Mouse (Mus musculus) forebrain, embryonic 14.5 days (tissue): ENCODE data around the gene Setd2. TPM values are rescaled to one million over a fixed set of nuclear protein-coding genes. Genes with fewer than 3 reads are reported as not detected.

Experiments
- ATAC-seq: fragments of 200-750 bp; cut with Nextera tagmentation; 2 replicates; pipeline ENCODE4 v1.8.0; 2017; ENCODE audit warnings: mild to moderate bottlenecking, moderate library complexity
- DNase-seq: peaks from one replicate; pipeline ENCODE4 v3.0.0-alpha.2; 2015; ENCODE audit warnings: low spot score
- H3K27ac ChIP-seq: fragments of 300-500 bp; sonication (generic); 2 replicates; pipeline ENCODE4 v1.5.1; 2014; ENCODE audit warnings: low read depth, mild to moderate bottlenecking, control low read depth, low read length, moderate library complexity
- H3K27me3 ChIP-seq: fragments of 300-500 bp; sonication (generic); replicated peaks from 2 replicates; pipeline ENCODE4 v1.6.1; 2014; ENCODE audit warnings: low read length, control low read depth, mixed read lengths; ENCODE audit not compliant: control insufficient read depth, insufficient read depth
- H3K36me3 ChIP-seq: fragments of 300-500 bp; sonication (generic); 2 replicates; pipeline ENCODE4 v1.6.1; 2014; ENCODE audit warnings: low read length, control low read depth; ENCODE audit not compliant: control insufficient read depth, insufficient read depth
- H3K4me1 ChIP-seq: fragments of 300-500 bp; sonication (generic); 2 replicates; pipeline ENCODE4 v1.6.1; 2014; ENCODE audit warnings: antibody characterized with exemption, low read length, control low read depth; ENCODE audit not compliant: control insufficient read depth, insufficient read depth
- H3K4me2 ChIP-seq: fragments of 300-500 bp; sonication (generic); 2 replicates; pipeline ENCODE4 v1.6.1; 2014; ENCODE audit warnings: mild to moderate bottlenecking, control low read depth, low read length
- H3K4me3 ChIP-seq: fragments of 300-500 bp; sonication (generic); 2 replicates; pipeline ENCODE4 v1.5.1; 2014; ENCODE audit warnings: low read depth, low read length, control low read depth
- H3K9ac ChIP-seq: fragments of 300-500 bp; sonication (generic); 2 replicates; pipeline ENCODE4 v1.6.1; 2014; ENCODE audit warnings: mild to moderate bottlenecking, low read length, control low read depth, moderate library complexity
- H3K9me3 ChIP-seq: fragments of 300-500 bp; sonication (generic); replicated peaks from 2 replicates; pipeline ENCODE4 v1.6.1; 2016; ENCODE audit warnings: low read length, control low read depth, mixed read lengths; ENCODE audit not compliant: control insufficient read depth
- WGBS: fragments of 180-500 bp; shearing (Covaris S2); extraction: QIAGEN DNeasy Blood & Tissue Kit; methylation state at CpG from one replicate; pipeline ENCODE4 v1.1.7; 2014; 5-methylcytosine and 5-hydroxymethylcytosine counted together
- polyA plus RNA-seq: library from polyadenylated mRNA; unstranded; fragments of >200 nt; fragmentation: Nextera tagmentation; extraction: Ambion mirVana; gene quantifications from 2 replicates; pipeline ENCODE4 v1.2.1, GENCODE M21; 2014

Setd2 gene
- polyA plus RNA-seq, result 36.1 and 43.6 TPM in 2 replicates

DNA sequence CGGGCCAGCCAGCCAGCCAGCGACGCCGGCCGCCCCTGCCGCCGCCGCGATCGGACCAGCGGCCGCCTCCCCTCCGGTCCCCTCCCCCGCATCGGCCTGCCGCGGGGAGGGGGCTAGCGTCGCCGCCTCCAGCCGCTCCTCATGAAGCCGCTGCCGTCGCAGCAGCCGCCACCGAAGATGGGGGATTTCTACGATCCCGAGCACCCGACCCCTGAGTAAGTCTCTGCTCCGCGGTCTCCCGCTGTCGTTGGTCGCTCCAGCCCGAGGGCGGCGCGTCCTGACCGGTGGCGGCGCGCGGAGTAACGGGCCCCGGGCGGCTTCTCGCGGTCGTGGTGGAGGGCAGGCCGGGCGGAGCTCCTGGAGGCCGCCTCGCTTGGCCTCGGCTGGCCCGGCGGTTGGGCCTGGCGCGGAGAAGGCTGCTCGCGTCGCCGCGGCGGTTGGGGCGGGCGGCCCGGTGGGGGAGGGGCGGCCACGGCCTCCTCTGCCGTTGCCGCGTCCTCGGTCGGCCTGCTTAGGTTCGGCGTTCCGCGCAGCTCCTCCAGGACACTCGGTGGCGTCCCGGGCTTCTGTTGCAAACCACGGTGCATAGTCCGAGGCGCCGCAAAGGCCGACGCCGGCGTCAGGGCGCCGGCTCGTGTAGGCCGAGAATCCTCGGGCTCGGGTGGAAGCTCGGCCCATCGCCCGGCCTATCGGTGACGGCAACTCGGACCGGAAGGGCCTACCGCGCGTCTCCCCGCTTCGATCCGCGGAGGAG, at the start of gene Setd2:
Setd2 (plus strand) TSS at position 60 of the 754 bp plus-strand sequence.
- DNase-seq, result peak; percentile 61
- under 1% methylated on average over 76 of the region's 109 CpGs for WGBS
- H3K9ac ChIP-seq, result peak within 1 kb of the TSS; percentile 99

DNA sequence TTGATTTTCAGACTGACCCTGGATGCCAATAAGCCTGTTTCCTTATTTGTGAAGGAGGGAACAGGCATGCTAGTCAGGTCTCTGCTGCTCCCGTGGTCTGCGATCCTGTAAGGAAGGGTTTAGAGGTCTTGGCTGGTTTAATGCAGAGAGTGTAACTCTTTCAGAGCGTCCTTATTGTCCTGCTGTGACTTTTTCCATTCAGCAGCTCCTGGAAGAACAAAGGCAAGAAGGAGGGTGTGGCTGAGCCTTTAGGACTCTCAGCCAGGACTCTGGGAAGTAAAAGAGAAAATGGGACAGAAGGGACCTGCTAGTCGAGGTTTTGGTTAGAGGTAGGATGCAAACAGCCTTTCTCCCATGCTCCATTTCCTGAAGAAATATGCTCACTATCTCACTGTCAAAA, 43.6 kb upstream of the Setd2 start:
- Histone ChIP-seq H3K9me3 (peaks cover 5% of the 10 kb centered on the region; the same call in 1 of the 2 replicates), H3K9ac (no peak overlapping the region), H3K27me3 (no peaks in the 10 kb centered on the region), H3K4me2 (no peak overlapping the region), H3K4me1 (no peaks in the 10 kb centered on the region), H3K4me3 (no peak overlapping the region), H3K36me3 (no peaks in the 10 kb centered on the region), H3K27ac (no peak overlapping the region)
- ATAC-seq (no peak), DNase-seq (no peak)
- WGBS, result 20% methylated on average over 4 of the region's 4 CpGs

More for the DNA sequence above, at the start of gene Setd2:
- peak; percentile 61 for ATAC-seq
- no peaks in the 10 kb centered on the region for H3K27me3 ChIP-seq
- H3K27ac ChIP-seq, result peak within 1 kb of the TSS; percentile 99
- H3K4me2 ChIP-seq, result peak within 1 kb of the TSS; percentile 84
- peak within 1 kb of the TSS; percentile 98 for H3K4me3 ChIP-seq
- H3K36me3 ChIP-seq, result no peaks in the 10 kb centered on the region
- no peaks in the 10 kb centered on the region for H3K9me3 ChIP-seq
- H3K4me1 ChIP-seq, result peaks cover 22% of the 10 kb centered on the region

DNA sequence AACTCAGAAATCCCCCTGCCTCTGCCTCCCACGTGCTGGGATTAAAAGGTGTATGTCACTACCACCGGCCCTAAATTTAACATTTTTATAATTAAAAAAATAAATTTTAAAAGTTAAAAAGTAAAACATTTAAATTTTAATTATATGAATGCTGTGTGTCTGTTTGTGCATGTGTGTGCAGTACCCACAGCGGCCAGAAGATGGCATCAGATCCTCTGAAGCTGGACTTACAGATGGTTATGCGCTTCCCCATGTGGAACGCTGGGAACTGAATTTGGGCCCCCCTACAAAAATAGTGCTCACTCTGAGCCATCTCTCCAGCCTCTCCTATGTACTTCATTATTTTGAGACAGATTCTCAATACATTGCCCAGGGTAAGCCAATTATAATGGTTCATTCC, 41.5 kb upstream of the Setd2 start:
- ATAC-seq, result no peak
- no peak overlapping the region for H3K9ac ChIP-seq
- 64% methylated on average over 5 of the region's 5 CpGs for WGBS

DNA sequence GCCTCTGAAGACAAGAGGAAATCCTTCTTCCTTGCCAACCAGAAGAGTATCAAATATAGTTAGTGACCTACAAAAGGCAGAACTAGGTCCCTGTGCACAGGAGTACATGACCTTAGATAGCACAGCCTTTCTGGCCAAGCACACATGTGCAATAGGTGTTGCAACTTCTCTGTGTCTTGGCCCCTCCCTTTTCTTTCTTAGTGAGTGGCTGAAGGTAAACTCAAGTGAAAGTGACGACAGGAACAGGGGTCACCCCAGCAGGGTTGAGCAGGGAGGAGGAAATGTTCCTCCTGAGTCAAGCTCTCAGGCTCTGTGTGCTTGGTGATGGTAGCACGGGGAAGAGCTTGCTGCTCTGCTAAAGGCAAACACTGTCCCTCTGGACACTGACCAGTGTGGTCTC, 6.7 kb upstream of the Setd2 start:
- Histone ChIP-seq H3K4me2 (no peak overlapping the region), H3K36me3 (no peaks in the 10 kb centered on the region), H3K9ac (no peak overlapping the region), H3K4me1 (no peaks in the 10 kb centered on the region), H3K4me3 (no peak overlapping the region), H3K9me3 (no peaks in the 10 kb centered on the region), H3K27me3 (no peaks in the 10 kb centered on the region), H3K27ac (no peak overlapping the region)
- ATAC-seq, result no peak
- WGBS, result 53% methylated on average over 2 of the region's 2 CpGs
- DNase-seq, result no peak

More for the DNA sequence above, 41.5 kb upstream of the Setd2 start:
- Histone ChIP-seq H3K9me3 (peaks cover 5% of the 10 kb centered on the region; the same call in 1 of the 2 replicates), H3K4me2 (no peak overlapping the region), H3K27me3 (no peaks in the 10 kb centered on the region), H3K4me1 (no peaks in the 10 kb centered on the region), H3K27ac (no peak overlapping the region), H3K36me3 (no peaks in the 10 kb centered on the region), H3K4me3 (no peak overlapping the region)
- DNase-seq, result no peak

DNA sequence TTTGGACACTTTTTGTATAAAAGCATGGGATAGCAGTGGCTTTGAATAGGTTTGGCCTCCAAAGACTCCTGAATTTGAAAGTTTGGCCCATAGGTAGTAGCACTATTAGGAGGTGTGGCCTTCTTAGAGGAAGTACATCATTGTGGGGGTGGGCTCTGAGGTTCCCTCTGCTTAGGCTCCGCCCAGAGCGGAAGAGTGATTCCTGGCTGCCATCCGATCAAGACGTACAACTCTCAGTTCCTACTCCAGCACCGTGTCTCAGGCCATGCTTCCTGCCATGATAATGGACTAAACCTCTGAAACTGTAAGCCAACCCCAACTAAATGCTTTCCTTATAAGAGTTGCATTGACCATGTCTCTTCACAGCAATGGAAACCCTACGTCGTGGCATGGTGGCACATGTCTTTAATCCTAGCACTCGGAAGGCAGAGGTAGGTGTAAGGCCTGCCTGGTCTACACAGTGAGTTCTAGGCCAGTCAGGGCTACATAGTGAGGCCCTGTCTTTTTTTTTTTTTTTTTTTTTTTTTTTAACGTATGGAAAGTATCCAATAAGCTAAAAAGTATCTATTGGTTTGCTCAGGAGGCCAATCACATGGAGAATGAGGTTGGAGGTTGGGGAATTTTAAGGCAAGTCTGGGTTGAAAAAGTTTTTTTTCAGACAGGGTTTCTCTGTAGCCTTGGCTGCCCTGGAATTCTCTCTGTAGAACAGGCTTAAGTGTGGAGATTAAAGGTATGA, 3.2 kb upstream of the Setd2 start:
- ATAC-seq, result no peak
- Histone ChIP-seq H3K9ac (no peak overlapping the region), H3K36me3 (no peaks in the 10 kb centered on the region), H3K27ac (no peak overlapping the region), H3K4me2 (no peak overlapping the region), H3K4me1 (peaks cover 7% of the 10 kb centered on the region; the same call in 1 of the 2 replicates), H3K27me3 (no peaks in the 10 kb centered on the region), H3K9me3 (no peaks in the 10 kb centered on the region), H3K4me3 (no peak overlapping the region)
- no peak for DNase-seq
- 43% methylated on average over 9 of the region's 9 CpGs for WGBS

DNA sequence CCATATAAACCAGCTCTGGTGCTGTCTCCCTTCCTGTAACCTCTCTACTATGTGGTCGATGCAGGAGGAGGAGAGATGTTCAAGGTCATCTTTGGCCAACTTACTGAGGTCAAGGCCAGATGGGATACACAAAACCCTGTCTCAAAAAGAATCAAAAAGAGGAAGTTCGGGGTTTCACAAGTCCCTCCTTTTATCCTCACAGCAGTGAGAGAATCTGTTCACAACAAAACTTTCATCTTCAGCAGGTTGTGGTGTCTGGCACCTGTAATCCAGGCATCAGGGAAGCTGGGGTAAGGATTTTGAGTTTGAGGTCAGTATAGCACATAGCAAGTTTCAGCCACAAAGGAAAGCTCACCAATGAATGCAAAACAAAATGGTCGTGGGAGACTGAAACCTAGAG, 1.7 kb upstream of the Setd2 start:
- 66% methylated on average over 3 of the region's 3 CpGs for WGBS
- Histone ChIP-seq H3K27me3 (no peaks in the 10 kb centered on the region), H3K9ac (no peak overlapping the region), H3K4me2 (no peak overlapping the region), H3K4me3 (no peak overlapping the region), H3K27ac (no peak overlapping the region), H3K4me1 (peaks cover 22% of the 10 kb centered on the region), H3K9me3 (no peaks in the 10 kb centered on the region), H3K36me3 (no peaks in the 10 kb centered on the region)
- DNase-seq (no peak), ATAC-seq (no peak)

DNA sequence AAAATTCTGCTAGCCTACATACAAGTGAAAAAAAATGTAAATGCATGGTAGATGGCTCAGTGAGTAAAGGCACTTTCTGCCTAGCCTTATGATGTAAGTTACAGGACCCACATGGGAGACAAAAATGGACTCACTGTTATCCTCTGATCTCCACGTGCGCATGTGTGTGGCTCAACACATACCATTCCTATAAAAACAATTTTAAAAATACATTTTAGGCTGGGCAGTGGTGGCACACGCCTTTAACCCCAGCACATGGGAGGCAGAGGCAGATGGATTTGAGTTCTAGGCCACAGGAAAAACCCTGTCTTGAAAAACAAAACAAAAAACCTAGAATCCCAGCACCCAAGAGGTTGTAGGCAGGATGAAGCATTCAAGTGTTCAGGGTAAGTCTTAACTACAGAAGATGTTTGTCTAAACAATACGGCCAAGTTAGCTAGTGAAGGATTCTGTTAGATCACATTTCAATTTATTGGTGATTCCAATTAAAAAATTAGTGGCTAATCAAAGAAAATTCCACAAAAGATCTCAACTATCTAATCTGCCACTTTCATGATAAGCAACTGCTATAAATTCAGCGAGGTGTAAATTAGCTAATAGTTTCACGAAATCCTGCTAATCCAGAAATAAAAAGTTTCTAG, 1.1 kb upstream of the Setd2 start:
- 24% methylated on average over 6 of the region's 6 CpGs for WGBS
- peak overlapping the region; percentile 99 for H3K9ac ChIP-seq
- H3K4me1 ChIP-seq, result peaks cover 22% of the 10 kb centered on the region
- no peak overlapping the region for H3K27ac ChIP-seq
- peak overlapping the region; percentile 52 for H3K4me2 ChIP-seq
- DNase-seq, result peak; percentile 27
- no peaks in the 10 kb centered on the region for H3K9me3 ChIP-seq
- peak overlapping the region; percentile 98 for H3K4me3 ChIP-seq
- no peaks in the 10 kb centered on the region for H3K36me3 ChIP-seq
- H3K27me3 ChIP-seq, result no peaks in the 10 kb centered on the region
- no peak for ATAC-seq

DNA sequence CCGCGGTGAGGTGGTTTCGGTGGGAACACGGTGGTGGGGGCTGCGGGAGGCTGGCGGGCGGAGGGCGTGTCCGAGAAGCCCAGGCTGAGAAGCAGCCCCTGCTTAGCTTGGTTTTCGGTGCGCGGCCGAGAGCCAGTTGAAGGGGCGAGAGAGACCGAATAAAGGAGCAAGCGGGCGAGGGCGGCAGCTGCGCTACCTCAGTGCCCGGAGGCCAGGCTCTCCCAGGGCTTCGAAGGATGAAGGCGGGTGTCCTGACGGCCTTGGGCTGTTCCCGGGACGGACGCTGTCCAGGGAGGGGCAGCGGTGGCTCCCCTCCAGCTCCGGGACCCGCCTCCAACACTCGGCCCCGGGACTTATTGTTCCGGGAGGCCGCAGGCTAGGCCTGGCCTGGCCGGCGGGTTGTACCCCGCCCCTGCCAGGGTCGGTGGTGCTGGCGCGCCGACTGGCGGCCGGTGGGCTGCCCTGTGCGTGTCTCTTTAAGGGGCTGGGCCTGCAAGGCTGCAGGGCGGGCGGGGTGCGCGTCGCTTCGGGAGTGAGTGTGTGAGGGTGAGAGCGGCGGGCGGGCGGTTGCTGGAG, 395 bp upstream of the Setd2 start:
- peak overlapping the region; percentile 99 for H3K27ac ChIP-seq
- peak overlapping the region; percentile 98 for H3K4me3 ChIP-seq
- H3K36me3 ChIP-seq, result no peaks in the 10 kb centered on the region
- peak overlapping the region; percentile 99 for H3K9ac ChIP-seq
- peak; percentile 99 for ATAC-seq
- H3K4me2 ChIP-seq, result peak overlapping the region; percentile 52
- peaks cover 22% of the 10 kb centered on the region for H3K4me1 ChIP-seq
- DNase-seq, result peak; percentile 97
- under 1% methylated on average over 49 of the region's 53 CpGs for WGBS
- H3K9me3 ChIP-seq, result no peaks in the 10 kb centered on the region
- H3K27me3 ChIP-seq, result no peaks in the 10 kb centered on the region
